Mouse (Mus musculus): ENCODE results near the gene Majin. TPM values are rescaled to one million over a fixed set of nuclear protein-coding genes. Genes with fewer than 3 reads are reported as not detected.

Gene Majin
- total RNA-seq (2021) = not detected

GRCm38 (mm10) chr19:6184131-6184530 lies at the start of gene Majin:
Gene Majin (plus strand): TSS chr19:6184388.
- DNase-seq = no peak
- intact Hi-C loops (cut with DNase I) = no loop called here

GRCm38 (mm10) chr19:6136397-6136796 lies 47.8 kb upstream of the Majin start:
- intact Hi-C loops (cut with DNase I) = no loop called here
- no peak for DNase-seq

- DNase-seq = no peak
- intact Hi-C loops (cut with DNase I) = no loop called here
These were observed 44.5 kb upstream of the Majin start for GRCm38 (mm10) chr19:6139701-6140100.

DNA sequence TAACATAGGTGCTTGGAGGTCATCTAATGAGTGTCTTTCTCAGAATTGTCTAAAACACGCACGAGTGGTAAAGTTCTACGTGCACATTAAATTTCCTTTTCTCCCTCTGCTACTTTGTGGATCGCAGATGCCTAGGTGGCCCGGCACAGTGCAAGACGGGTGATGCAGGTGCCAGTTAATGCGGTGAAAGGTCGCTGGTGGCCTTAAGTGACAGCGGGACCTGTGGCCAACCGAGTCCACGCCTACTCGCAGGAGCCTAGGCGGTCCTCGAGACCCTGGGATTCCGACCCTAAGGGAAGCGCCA lies 43.9 kb upstream of the Majin start:
- DNase-seq = no peak
- intact Hi-C loops (cut with DNase I) = no loop called here

GRCm38 (mm10) chr19:6140678-6141393 lies 43.4 kb upstream of the Majin start, which contains the start of gene Batf2:
Gene Batf2 (plus strand): TSS chr19:6140983.
- DNase-seq = peak; percentile 96

GRCm38 (mm10) chr19:6141394-6141749 lies 42.8 kb upstream of the Majin start, which contains the start of gene Arl2:
Gene Arl2 (minus strand): TSS chr19:6141548.
- intact Hi-C loops (cut with DNase I) = no loop called here
- peak; percentile 85 for DNase-seq

More at GRCm38 (mm10) chr19:6140678-6141393, 43.4 kb upstream of the Majin start, which contains the start of gene Batf2:
- intact Hi-C loops (cut with DNase I) = no loop called here

- intact Hi-C loops (cut with DNase I) = no loop called here
- DNase-seq = no peak
These were observed 39.3 kb upstream of the Majin start for GRCm38 (mm10) chr19:6144842-6145241.

DNA sequence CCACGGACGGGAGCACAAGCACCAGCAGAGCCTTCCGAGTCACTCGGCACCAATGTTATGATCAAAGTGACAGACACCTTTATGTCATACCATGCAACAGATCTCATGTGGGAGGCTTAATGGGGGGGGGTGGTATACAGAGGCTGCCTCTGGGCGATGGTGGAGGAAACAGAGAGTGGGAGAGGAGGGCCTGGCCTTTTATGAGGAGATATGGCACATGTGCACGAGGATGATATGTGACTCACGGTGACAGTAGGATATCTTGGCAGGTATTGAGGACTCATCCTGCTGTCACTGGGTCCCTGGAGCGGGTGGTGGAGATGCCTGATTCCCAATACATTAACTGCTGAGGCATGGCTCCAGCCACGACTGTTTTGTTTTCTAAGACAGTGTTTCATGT lies 29.0 kb upstream of the Majin start:
- intact Hi-C loops (cut with DNase I) = loop anchor here (10.0 kb wide), 1 partner anchor 170 kb away; no protein-coding TSS in a partner anchor

GRCm38 (mm10) chr19:6156372-6156771 lies 27.8 kb upstream of the Majin start:
- intact Hi-C loops (cut with DNase I) = loop anchor here (10.0 kb wide), 1 partner anchor 168 kb away; no protein-coding TSS in a partner anchor
- DNase-seq = no peak

More for the DNA sequence above, 29.0 kb upstream of the Majin start:
- no peak for DNase-seq

DNA sequence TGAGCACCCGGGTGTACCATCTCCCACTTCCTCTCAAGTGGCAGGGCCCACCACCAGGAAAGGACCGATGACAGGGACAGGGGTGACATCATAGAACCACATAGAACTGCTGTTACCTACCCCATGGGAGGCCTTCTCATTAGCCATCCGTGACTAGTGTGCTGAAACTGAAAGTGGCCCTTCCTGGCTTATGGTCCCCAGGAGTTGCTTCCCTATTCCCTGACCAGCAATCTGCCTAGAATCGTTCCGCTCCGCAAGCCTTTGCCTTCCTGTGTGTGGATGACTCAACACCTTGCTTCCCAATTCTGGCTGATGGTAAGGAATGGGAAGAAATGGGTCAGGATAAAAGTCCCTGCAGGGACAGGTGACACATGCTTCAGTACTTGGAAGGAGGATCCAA lies 27.0 kb upstream of the Majin start:
- intact Hi-C loops (cut with DNase I) = loop anchor here (10.0 kb wide), 1 partner anchor 168 kb away; no protein-coding TSS in a partner anchor
- DNase-seq = no peak

DNA sequence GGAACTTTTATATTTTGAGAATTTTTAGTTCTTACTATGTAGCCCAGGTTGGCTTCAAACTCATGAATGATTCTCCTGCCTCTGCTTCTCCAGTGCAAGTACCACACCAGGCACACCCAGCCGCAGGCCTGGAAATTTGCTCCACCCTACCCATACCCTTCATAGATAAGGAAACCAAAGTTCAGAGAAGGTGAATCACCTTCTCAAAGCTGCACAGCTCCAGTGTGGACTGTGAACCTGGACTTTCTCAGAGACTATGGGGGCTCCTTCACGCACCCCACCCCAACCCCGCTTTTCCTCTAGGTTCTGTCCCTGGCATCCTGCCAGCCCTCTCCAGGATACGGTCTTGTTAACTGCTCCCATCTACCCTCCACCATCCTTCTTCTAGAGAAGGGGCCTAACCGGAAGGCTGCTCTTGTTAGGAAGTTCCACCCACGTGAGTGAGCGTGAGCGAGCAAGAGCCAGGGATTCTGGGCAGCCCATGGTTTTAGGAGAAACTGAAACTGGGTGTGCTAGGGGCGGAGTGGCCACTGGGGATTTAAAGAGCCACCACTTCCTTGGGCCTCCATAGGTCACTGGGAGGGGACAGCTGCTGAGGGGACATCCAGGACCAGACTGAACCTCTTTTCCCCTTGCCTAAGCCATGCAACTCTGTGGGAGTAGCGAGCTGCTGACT lies 20.2 kb upstream of the Majin start:
- intact Hi-C loops (cut with DNase I) = no loop called here
- DNase-seq = no peak

DNA sequence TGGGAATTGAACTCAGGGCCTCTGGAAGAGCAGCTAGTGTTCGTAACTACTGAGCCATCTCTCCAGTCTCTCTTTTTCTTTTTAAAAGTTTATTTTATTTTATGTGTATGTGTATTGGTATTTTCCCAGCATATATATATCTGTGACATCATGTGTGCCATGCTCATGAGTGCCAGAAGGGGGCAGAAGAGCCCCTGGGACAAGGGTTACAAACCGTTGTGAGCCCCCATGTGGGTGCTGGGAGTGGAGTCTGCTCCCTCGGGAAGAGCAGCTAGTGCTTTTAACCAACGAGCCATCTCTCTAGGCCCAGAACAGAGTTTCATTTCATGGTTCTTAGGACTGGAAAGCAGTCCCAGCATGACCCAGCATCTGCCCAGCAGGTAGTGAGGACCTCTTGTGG lies 17.4 kb upstream of the Majin start:
- intact Hi-C loops (cut with DNase I) = no loop called here
- no peak for DNase-seq

DNA sequence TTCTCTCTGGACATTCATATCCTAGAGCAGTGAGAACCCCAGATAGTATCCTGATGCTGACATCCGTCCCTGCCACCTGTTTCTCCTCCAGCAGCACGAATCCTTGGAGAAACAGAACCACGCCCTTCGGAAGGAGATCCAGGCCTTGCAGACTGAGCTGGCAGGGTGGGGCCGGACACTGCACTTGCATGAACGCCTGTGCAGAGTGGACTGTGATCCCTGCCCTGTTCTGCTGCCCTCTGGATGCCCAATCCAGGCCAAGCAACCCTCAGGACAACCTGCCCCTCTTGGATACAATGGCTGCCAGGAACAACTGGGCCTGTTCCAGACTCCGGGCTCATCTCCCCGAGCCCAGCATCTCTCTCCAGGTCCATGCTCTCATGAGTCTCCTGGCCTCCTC lies 13.0 kb upstream of the Majin start:
- intact Hi-C loops (cut with DNase I) = no loop called here
- no peak for DNase-seq

- intact Hi-C loops (cut with DNase I) = no loop called here
- peak; percentile 17 for DNase-seq
These were observed 9.4 kb upstream of the Majin start for GRCm38 (mm10) chr19:6174771-6175170.

- no peak for DNase-seq
- intact Hi-C loops (cut with DNase I) = no loop called here
These were observed 5.4 kb upstream of the Majin start for GRCm38 (mm10) chr19:6178775-6179174.

GRCm38 (mm10) chr19:6181629-6182028 lies 2.6 kb upstream of the Majin start:
- intact Hi-C loops (cut with DNase I) = no loop called here

GRCm38 (mm10) chr19:6182534-6182933 lies 1.7 kb upstream of the Majin start:
- intact Hi-C loops (cut with DNase I) = no loop called here
- DNase-seq = peak; percentile 26

More at GRCm38 (mm10) chr19:6181629-6182028, 2.6 kb upstream of the Majin start:
- no peak for DNase-seq

- DNase-seq = no peak
- intact Hi-C loops (cut with DNase I) = no loop called here
These were observed 20.1 kb downstream of the Majin start for GRCm38 (mm10) chr19:6204265-6204664.

- DNase-seq = no peak
- intact Hi-C loops (cut with DNase I) = no loop called here
These were observed 22.5 kb downstream of the Majin start for GRCm38 (mm10) chr19:6206716-6207115.

DNA sequence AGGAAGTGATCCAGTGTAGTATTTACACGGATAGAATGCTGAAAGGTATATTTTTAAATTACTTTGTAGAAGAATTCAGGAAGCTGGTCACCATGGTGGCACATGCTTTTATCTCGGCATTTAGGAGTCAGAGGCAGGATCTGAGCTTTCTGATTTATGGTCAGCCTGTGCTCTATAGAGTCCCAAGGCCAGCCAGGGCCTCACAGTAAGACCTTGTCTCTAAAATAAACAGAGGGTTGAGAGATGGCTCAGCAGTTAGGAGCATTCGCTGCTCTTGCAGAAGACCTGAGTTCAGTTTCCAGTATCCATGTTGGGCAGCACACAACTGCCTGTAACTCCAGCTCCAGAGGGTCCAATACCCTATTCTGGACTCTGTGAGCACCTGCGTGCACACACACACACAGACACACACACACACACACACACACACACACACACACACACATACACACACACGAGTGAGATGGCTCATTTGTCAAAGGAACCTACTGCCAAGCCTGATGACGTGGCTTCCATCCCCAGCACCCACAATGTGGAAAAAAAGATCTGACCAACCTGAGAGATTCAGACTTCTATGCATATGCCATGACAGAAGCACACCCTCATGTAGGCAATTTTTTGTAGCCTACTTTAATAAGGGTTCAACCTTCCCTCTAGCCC lies 32.0 kb downstream of the Majin start:
- no peak for DNase-seq
- intact Hi-C loops (cut with DNase I) = no loop called here

DNA sequence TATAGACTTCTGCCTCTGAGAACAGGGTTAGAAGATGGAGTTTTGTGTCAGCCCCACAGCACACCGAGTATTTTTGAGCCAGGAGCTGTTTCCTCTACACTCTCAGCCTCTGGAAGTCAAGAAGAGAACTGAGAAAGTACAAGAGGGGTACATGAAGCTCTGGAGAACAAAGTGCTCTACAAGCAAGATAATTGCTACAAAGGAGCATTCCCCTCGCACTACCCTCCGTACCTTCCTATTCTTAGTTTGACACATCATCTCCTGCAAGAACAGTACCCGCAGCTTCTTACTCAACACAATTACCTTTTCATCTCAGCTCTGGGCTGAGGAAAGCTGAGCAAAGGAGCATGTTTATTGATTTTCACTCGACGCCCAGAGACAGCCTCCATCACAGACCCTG lies 34.4 kb downstream of the Majin start:
- no peak for DNase-seq
- intact Hi-C loops (cut with DNase I) = no loop called here

DNA sequence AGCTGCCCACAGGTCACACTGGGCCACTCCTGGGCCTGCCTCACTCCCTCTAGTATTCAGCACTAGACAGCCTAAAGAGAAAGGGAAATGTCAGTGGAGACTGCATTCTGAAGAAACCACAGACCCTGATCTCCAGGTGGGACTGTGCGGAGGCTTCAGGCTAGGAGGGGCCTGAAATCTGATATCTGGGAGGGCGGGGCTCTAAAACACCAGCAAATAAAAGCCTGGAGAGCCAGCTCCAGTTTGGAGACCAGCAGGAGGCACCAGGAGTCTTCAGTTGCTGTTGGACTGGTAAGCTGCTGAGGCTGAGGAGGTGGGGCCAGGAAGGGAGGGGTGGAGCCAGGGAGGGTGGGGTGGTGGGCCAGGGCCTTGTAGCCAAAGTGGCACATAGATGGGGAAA lies 41.9 kb downstream of the Majin start, which contains the start of gene Gpha2:
Gene Gpha2, plus strand, starts transcription at position 246 of the 400 bp plus-strand sequence.
- intact Hi-C loops (cut with DNase I) = no loop called here
- DNase-seq = no peak
